Mouse (Mus musculus) testis, adult 2 months (tissue): ENCODE data around the gene Tmem156. TPM values are rescaled to one million over a fixed set of nuclear protein-coding genes. Genes with fewer than 3 reads are reported as not detected.

Source experiments
- H3K27ac ChIP-seq: fragments of 200-500 bp; 2 replicates; pipeline ENCODE4 v1.5.1; 2012; ENCODE audit warnings: low read depth, low read length; ENCODE audit not compliant: control insufficient read depth, insufficient read depth
- H3K27me3 ChIP-seq: fragments of 200-500 bp; 2 replicates; pipeline ENCODE4 v1.6.1; 2012; ENCODE audit warnings: mild to moderate bottlenecking, low read length, moderate library complexity; ENCODE audit not compliant: control insufficient read depth, insufficient read depth
- H3K36me3 ChIP-seq: fragments of 200-500 bp; 2 replicates; pipeline ENCODE4 v1.6.1; 2012; ENCODE audit warnings: mild to moderate bottlenecking, low read length; ENCODE audit not compliant: control insufficient read depth, insufficient read depth
- H3K4me1 ChIP-seq: fragments of 200-500 bp; 2 replicates; pipeline ENCODE4 v1.6.1; 2012; ENCODE audit warnings: low read length; ENCODE audit not compliant: control insufficient read depth, insufficient read depth
- H3K4me3 ChIP-seq: fragments of 200-500 bp; 2 replicates; pipeline ENCODE4 v1.5.1; 2012; ENCODE audit warnings: low read depth, mild to moderate bottlenecking, low read length, moderate library complexity, mixed read lengths; ENCODE audit not compliant: control insufficient read depth
- CTCF ChIP-seq: fragments of 200-500 bp; IDR thresholded peaks from 2 replicates; pipeline ENCODE4 v1.5.1; 2012; ENCODE audit warnings: low read depth, mild to moderate bottlenecking, inconsistent platforms, low read length, moderate library complexity; ENCODE audit not compliant: control insufficient read depth, insufficient read depth, insufficient replicate concordance
- POLR2A ChIP-seq: fragments of 200-500 bp; IDR thresholded peaks from 2 replicates; pipeline ENCODE4 v1.6.1; 2012; ENCODE audit warnings: low read depth, mild to moderate bottlenecking, inconsistent platforms, low read length, moderate library complexity; ENCODE audit not compliant: control insufficient read depth
- polyA plus RNA-seq: library from polyadenylated mRNA; depleted of rRNA; stranded (reverse); fragments of >200 nt; gene quantifications from 2 replicates; pipeline ENCODE4 v1.2.3, GENCODE M21; 2012

Tmem156 gene
- polyA plus RNA-seq, 1 experiment, result 9.2 TPM

DNA sequence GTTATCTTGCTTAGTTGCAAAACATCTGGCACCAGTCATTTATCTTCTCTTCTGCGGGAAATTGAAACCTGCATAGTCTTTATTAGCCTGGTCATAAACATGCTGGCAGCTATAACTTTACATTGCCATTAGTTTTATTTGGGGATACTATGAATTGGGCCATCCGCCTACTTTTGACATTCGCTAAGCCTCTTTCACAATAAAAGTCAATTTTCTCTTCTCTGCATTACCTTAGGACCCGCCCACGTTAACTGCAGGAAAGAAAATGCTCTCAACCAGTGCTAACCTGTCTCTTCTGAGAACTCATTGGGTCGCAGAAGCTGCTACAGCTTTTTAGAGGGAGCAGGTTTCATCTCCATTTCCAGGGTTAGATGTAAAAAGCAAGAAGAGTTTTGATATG lies 23.8 kb downstream of the Tmem156 start:
- TF ChIP-seq CTCF, result no peak
- TF ChIP-seq POLR2A, result no peak
- no peaks in the 10 kb centered on the region for H3K27me3 ChIP-seq
- no peaks in the 10 kb centered on the region for H3K36me3 ChIP-seq
- H3K27ac ChIP-seq, result no peak overlapping the region
- no peak overlapping the region for H3K4me3 ChIP-seq
- H3K4me1 ChIP-seq, result no peaks in the 10 kb centered on the region; the same call in 1 of the 2 replicates

DNA sequence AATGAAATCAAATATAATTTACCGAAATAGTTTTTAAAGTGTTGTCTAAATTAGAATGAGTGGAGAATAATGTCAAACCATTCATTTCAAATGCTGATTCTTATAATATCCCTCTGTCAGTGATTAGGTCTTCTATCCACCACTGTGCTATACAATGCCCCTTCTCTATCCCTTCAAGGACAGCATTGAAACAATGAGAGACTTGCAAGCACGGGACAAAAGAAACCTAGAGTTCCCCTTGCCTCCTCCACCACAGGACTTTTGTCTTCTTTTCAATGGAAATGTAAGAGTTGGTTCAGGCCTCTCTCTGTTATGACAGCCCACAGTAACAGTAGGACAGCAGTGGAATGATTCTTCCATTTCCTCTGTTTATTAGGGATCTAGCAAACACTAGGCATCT lies 28.7 kb downstream of the Tmem156 start:
- Histone ChIP-seq H3K36me3 (no peaks in the 10 kb centered on the region), H3K4me3 (no peak overlapping the region), H3K27ac (no peak overlapping the region)

GRCm38 (mm10) chr5:65062236-65062635 lies 29.7 kb downstream of the Tmem156 start:
- no peaks in the 10 kb centered on the region for H3K36me3 ChIP-seq
- TF ChIP-seq CTCF, result no peak
- H3K4me1 ChIP-seq, result peaks cover 2% of the 10 kb centered on the region; the same call in 1 of the 2 replicates
- no peak overlapping the region for H3K27ac ChIP-seq
- no peaks in the 10 kb centered on the region for H3K27me3 ChIP-seq
- H3K4me3 ChIP-seq, result no peak overlapping the region

More for the DNA sequence above, 28.7 kb downstream of the Tmem156 start:
- H3K4me1 ChIP-seq, result peaks cover 2% of the 10 kb centered on the region; the same call in 1 of the 2 replicates
- TF ChIP-seq POLR2A (no peak), CTCF (no peak)
- no peaks in the 10 kb centered on the region for H3K27me3 ChIP-seq

DNA sequence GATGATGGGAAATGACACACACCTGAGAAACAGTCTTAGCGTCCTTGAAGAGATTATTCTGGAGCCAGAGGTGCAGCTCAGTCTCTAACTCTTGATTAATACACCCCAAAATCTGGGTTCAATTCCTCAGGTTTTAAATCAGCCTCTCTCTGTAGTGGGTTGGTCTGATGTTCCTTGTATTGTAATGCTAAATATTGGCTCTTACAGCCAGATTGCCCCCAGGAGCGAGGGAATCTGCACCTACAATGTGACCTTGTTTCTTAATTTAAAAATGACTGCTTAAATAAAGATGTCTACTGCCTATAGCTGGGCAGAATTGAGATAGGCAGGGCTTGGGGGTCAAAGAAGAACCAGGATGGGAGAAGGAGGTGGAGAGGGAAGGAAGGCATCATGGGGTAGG lies 32.1 kb downstream of the Tmem156 start:
- Histone ChIP-seq H3K4me3 (peak overlapping the region; percentile 30; the same call in 1 of the 2 replicates), H3K27ac (no peak overlapping the region), H3K4me1 (peaks cover 2% of the 10 kb centered on the region; the same call in 1 of the 2 replicates), H3K27me3 (no peaks in the 10 kb centered on the region), H3K36me3 (no peaks in the 10 kb centered on the region)
- TF ChIP-seq CTCF (no peak), POLR2A (no peak)

DNA sequence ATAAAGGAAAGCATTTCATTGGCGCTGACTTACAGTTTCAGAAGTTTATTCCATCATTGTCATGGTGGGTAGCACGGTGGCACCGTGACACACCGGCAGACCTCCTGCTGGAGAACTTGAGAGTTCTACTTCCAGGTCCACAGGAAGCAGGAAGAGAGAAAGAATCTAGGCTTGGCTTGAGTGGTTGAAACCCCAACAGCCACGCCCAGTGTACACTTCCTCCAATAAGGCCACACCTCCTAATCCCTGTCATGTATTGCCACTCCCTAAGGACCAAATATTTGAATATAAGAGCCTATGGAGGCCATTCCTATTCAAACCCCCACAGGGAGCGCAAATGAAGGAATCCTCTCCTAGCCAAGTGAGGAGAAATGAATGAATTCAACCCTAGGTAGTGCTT lies 34.3 kb downstream of the Tmem156 start:
- Histone ChIP-seq H3K27me3 (no peaks in the 10 kb centered on the region), H3K36me3 (no peaks in the 10 kb centered on the region), H3K27ac (peak overlapping the region; percentile 10; the same call in 1 of the 2 replicates), H3K4me3 (peak overlapping the region; percentile 57), H3K4me1 (peaks cover 2% of the 10 kb centered on the region; the same call in 1 of the 2 replicates)
- no peak; the same call in 1 of the 2 replicates for TF ChIP-seq POLR2A

DNA sequence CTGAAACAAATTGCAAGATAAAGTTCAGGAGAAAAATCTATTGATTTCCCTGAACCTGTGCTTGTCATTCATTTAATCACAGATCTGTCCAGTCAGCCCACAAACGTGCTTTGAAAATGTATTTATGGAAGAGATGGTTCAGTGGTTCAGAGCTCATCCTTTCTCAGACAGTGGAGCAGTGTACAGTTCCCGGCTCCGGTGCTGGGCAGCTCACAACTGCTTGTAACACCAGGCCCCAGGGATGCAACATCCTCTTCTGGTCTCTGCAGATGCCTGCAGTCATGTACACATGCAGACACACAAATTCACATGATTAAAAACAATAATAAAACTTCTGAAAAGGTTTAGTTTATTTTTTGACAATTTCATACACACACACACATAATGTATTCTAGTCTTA lies 40.4 kb downstream of the Tmem156 start:
- peaks cover 4% of the 10 kb centered on the region for H3K4me1 ChIP-seq
- H3K36me3 ChIP-seq, result no peaks in the 10 kb centered on the region
- no peak overlapping the region for H3K27ac ChIP-seq
- TF ChIP-seq POLR2A (no peak), CTCF (no peak)
- no peak overlapping the region for H3K4me3 ChIP-seq
- H3K27me3 ChIP-seq, result no peaks in the 10 kb centered on the region

GRCm38 (mm10) chr5:65049880-65050279 lies 42.1 kb downstream of the Tmem156 start:
- H3K27me3 ChIP-seq, result no peaks in the 10 kb centered on the region
- H3K27ac ChIP-seq, result no peak overlapping the region
- peaks cover 4% of the 10 kb centered on the region for H3K4me1 ChIP-seq
- H3K36me3 ChIP-seq, result no peaks in the 10 kb centered on the region
- TF ChIP-seq CTCF (no peak), POLR2A (no peak)
- no peak overlapping the region for H3K4me3 ChIP-seq

DNA sequence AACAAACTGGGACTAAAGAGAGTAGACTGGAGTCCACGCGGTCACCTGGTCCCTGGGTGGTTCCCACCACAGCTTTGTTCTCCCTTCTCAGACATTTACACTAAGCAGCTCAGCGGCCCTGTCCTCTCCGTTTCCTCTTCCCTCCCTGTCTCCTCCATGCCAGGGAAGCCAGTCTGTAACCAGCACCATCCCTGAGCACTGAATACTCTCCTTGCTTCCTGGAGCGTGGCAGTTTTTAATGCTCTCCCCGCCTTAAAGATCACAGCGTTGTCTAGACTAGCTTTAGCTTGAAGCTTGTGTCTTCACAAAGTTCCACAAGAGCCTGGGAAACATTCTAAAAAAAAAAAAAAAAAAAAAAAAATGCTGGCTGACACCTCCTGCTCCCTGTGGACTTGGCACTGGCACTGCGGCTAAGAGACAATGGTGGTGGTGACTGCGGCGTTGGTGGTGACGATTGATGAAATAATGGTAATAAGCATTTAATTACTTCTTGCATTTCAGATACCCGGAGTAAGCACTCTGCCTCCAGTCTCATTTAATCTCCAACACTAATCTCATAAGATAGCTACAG lies 44.6 kb downstream of the Tmem156 start:
- H3K4me1 ChIP-seq, result peaks cover 4% of the 10 kb centered on the region
- TF ChIP-seq CTCF (no peak), POLR2A (no peak)

More for the DNA sequence above, 44.6 kb downstream of the Tmem156 start:
- no peak overlapping the region for H3K27ac ChIP-seq
- no peaks in the 10 kb centered on the region for H3K36me3 ChIP-seq
- no peak overlapping the region for H3K4me3 ChIP-seq
- H3K27me3 ChIP-seq, result no peaks in the 10 kb centered on the region
